Mouse (Mus musculus) intestine, embryonic 15.5 days (tissue): ENCODE measurements around the gene Tbc1d10c. TPM values are rescaled to one million over a fixed set of nuclear protein-coding genes. Genes with fewer than 3 reads are reported as not detected.

Source experiments
- polyA plus RNA-seq: library from polyadenylated mRNA; unstranded; fragments of >200 nt; fragmentation: Nextera tagmentation; extraction: Ambion mirVana; gene quantifications from 2 replicates; pipeline ENCODE4 v1.2.1, GENCODE M21; 2015

Tbc1d10c gene
- polyA plus RNA-seq, 1 experiment from 2014 or later: 3.5 TPM

Other genes with a start within 250 kb of the Tbc1d10c start
- gene Aldh3b3, start 232.6 kb downstream of the Tbc1d10c start, polyA plus RNA-seq: not detected in 2 replicates
- 0.78 and 0.84 TPM in 2 replicates for gene Aldh3b2, start 219.0 kb downstream of the Tbc1d10c start, polyA plus RNA-seq
- gene Acy3, start 204.7 kb downstream of the Tbc1d10c start, polyA plus RNA-seq: 12.8 and 14.2 TPM in 2 replicates
- gene Tbx10, start 198.5 kb downstream of the Tbc1d10c start, polyA plus RNA-seq: 0.35 and 0.38 TPM in 2 replicates
- gene Nudt8, start 190.7 kb downstream of the Tbc1d10c start, polyA plus RNA-seq: 33.8 and 35.9 TPM in 2 replicates
- gene Gm49405, start 190.7 kb downstream of the Tbc1d10c start, polyA plus RNA-seq: 2.1 and 2.6 TPM in 2 replicates
- 2.8 and 3.8 TPM in 2 replicates for gene Doc2g, start 188.0 kb downstream of the Tbc1d10c start, polyA plus RNA-seq
- 241 and 274 TPM in 2 replicates for gene Ndufv1, start 178.5 kb downstream of the Tbc1d10c start, polyA plus RNA-seq
- gene Gstp1, start 153.3 kb downstream of the Tbc1d10c start, polyA plus RNA-seq: 973 and 1,014 TPM in 2 replicates
- gene Gstp2, start 145.3 kb downstream of the Tbc1d10c start, polyA plus RNA-seq: 24.3 and 35.8 TPM in 2 replicates
- gene Gstp3, start 131.7 kb downstream of the Tbc1d10c start, polyA plus RNA-seq: 6.9 and 9.2 TPM in 2 replicates
- gene Cabp2, start 109.7 kb downstream of the Tbc1d10c start, polyA plus RNA-seq: 1.7 and 2.8 TPM in 2 replicates
- 127 and 147 TPM in 2 replicates for gene Cdk2ap2, start 94.1 kb downstream of the Tbc1d10c start, polyA plus RNA-seq
- 13.8 and 20.9 TPM in 2 replicates for gene Pitpnm1, start 91.3 kb downstream of the Tbc1d10c start, polyA plus RNA-seq
- gene Aip, start 65.4 kb downstream of the Tbc1d10c start, polyA plus RNA-seq: 75.0 and 80.7 TPM in 2 replicates
- gene Gpr152, start 51.5 kb downstream of the Tbc1d10c start, polyA plus RNA-seq: not detected in 2 replicates
- gene Cabp4, start 47.3 kb downstream of the Tbc1d10c start, polyA plus RNA-seq: 0.09 and 0.19 TPM in 2 replicates
- gene Coro1b, start 42.7 kb downstream of the Tbc1d10c start, polyA plus RNA-seq: 207 and 214 TPM in 2 replicates
- gene Ptprcap, start 37.7 kb downstream of the Tbc1d10c start, polyA plus RNA-seq: 3.9 and 5.4 TPM in 2 replicates
- 40.7 and 41.9 TPM in 2 replicates for gene Rps6kb2, start 27.9 kb downstream of the Tbc1d10c start, polyA plus RNA-seq
- 1.7 and 2.0 TPM in 2 replicates for gene Carns1, start 15.8 kb downstream of the Tbc1d10c start, polyA plus RNA-seq
- 757 and 779 TPM in 2 replicates for gene Ppp1ca, start 781 bp upstream of the Tbc1d10c start, polyA plus RNA-seq
- 29.3 and 30.5 TPM in 2 replicates for gene Rad9a, start 10.4 kb upstream of the Tbc1d10c start, polyA plus RNA-seq
- gene Clcf1, start 23.0 kb upstream of the Tbc1d10c start, polyA plus RNA-seq: 5.7 and 5.9 TPM in 2 replicates
- not detected in 2 replicates for gene AC109138.7, start 23.1 kb upstream of the Tbc1d10c start, polyA plus RNA-seq
- 35.0 and 40.8 TPM in 2 replicates for gene Pold4, start 40.6 kb upstream of the Tbc1d10c start, polyA plus RNA-seq
- 22.2 and 24.8 TPM in 2 replicates for gene Ssh3, start 77.9 kb upstream of the Tbc1d10c start, polyA plus RNA-seq
- gene Ankrd13d, start 91.9 kb upstream of the Tbc1d10c start, polyA plus RNA-seq: 5.3 and 5.7 TPM in 2 replicates
- 18.2 and 18.3 TPM in 2 replicates for gene Grk2, start 114.9 kb upstream of the Tbc1d10c start, polyA plus RNA-seq
- gene Kdm2a, start 207.0 kb upstream of the Tbc1d10c start, polyA plus RNA-seq: 37.5 and 38.9 TPM in 2 replicates
- 20.0 and 21.6 TPM in 2 replicates for gene Rhod, start 248.1 kb upstream of the Tbc1d10c start, polyA plus RNA-seq